Mouse (Mus musculus) MEL (cell line): ENCODE measurements around the gene Cxcr5. TPM values are rescaled to one million over a fixed set of nuclear protein-coding genes. Genes with fewer than 3 reads are reported as not detected.

Experiments used
- DNase-seq: peaks from one replicate; pipeline ENCODE4 v3.0.0; 2011; ENCODE audit warnings: low read depth, low spot score
- H3K27ac ChIP-seq: 2 replicates; pipeline ENCODE4 v1.5.1; 2012; ENCODE audit warnings: low read depth, mild to moderate bottlenecking, control low read depth, low read length, moderate library complexity; ENCODE audit not compliant: control insufficient read depth
- H3K27me3 ChIP-seq, 2 experiments: fragments of 150-350 bp in 1 of 2; sonication (generic) in 1 of 2; 2 replicates each; pipeline ENCODE4 v1.6.1; 2012; ENCODE audit warnings: low read length in 2 of 2, mild to moderate bottlenecking in 2 of 2, improper control_type of control experiment in 1 of 2, moderate library complexity in 1 of 2; ENCODE audit not compliant: insufficient read depth in 2 of 2, control insufficient read depth in 1 of 2
- H3K36me3 ChIP-seq, 2 experiments: 2 replicates each; pipeline ENCODE4 v1.6.1; 2012 to 2014; ENCODE audit warnings: low read length in 2 of 2, improper control_type of control experiment in 1 of 2, inconsistent platforms in 1 of 2, mild to moderate bottlenecking in 1 of 2; ENCODE audit not compliant: insufficient read depth in 2 of 2, control insufficient read depth in 1 of 2
- H3K4me1 ChIP-seq, 2 experiments: fragments of 150-350 bp in 1 of 2; sonication (generic) in 1 of 2; 2 replicates each; pipeline ENCODE4 v1.6.1; 2012; ENCODE audit warnings: low read length in 2 of 2, improper control_type of control experiment in 1 of 2, mild to moderate bottlenecking in 1 of 2; ENCODE audit not compliant: insufficient read depth in 2 of 2, control insufficient read depth in 1 of 2
- H3K4me3 ChIP-seq, 2 experiments: fragments of 150-350 bp in 1 of 2; sonication (generic) in 1 of 2; 2 replicates each; pipeline ENCODE4 v1.5.1; 2012; ENCODE audit warnings: low read depth in 2 of 2, low read length in 2 of 2, mild to moderate bottlenecking in 2 of 2, moderate library complexity in 2 of 2, control low read depth in 1 of 2, improper control_type of control experiment in 1 of 2; ENCODE audit not compliant: control insufficient read depth in 1 of 2, insufficient read depth in 1 of 2
- H3K79me2 ChIP-seq: 2 replicates; pipeline ENCODE4 v1.6.1; 2012; ENCODE audit warnings: mild to moderate bottlenecking, low read length, moderate library complexity; ENCODE audit not compliant: control insufficient read depth, poor library complexity, insufficient read depth
- H3K9ac ChIP-seq: 2 replicates; pipeline ENCODE4 v1.6.1; 2012; ENCODE audit warnings: low read depth, mild to moderate bottlenecking, control low read depth, low read length, moderate library complexity; ENCODE audit not compliant: control insufficient read depth, poor library complexity, severe bottlenecking
- H3K9me3 ChIP-seq: fragments of 150-350 bp; sonication (generic); replicated peaks from 2 replicates; pipeline ENCODE4 v1.6.1; 2012; ENCODE audit warnings: mild to moderate bottlenecking, low read length, improper control_type of control experiment, moderate library complexity; ENCODE audit not compliant: insufficient read depth
- BHLHE40 ChIP-seq: IDR thresholded peaks from 2 replicates; pipeline ENCODE4 v1.6.1; 2012; ENCODE audit warnings: low read depth, mild to moderate bottlenecking, inconsistent platforms, low read length, improper control_type of control experiment, borderline replicate concordance
- CHD1 ChIP-seq: IDR thresholded peaks from 2 replicates; pipeline ENCODE4 v1.6.1; 2012; ENCODE audit warnings: low read depth, mild to moderate bottlenecking, inconsistent platforms, low read length, improper control_type of control experiment
- EP300 ChIP-seq, 2 experiments: IDR thresholded peaks; 2 replicates each; pipeline ENCODE4 v1.6.1; 2011; ENCODE audit warnings: improper control_type of control experiment in 2 of 2, low read length in 2 of 2, low read depth in 1 of 2, mild to moderate bottlenecking in 1 of 2
- ETS1 ChIP-seq: IDR thresholded peaks from 2 replicates; pipeline ENCODE4 v1.6.1; 2012; ENCODE audit warnings: low read depth, mild to moderate bottlenecking, inconsistent platforms, low read length, improper control_type of control experiment, moderate library complexity
- GABPA ChIP-seq: IDR thresholded peaks from 2 replicates; pipeline ENCODE4 v1.6.1; 2012; ENCODE audit warnings: low read depth, mild to moderate bottlenecking, inconsistent platforms, low read length, improper control_type of control experiment, moderate library complexity
- HCFC1 ChIP-seq: IDR thresholded peaks from 2 replicates; pipeline ENCODE4 v1.6.1; 2012; ENCODE audit warnings: low read depth, mild to moderate bottlenecking, inconsistent platforms, low read length, improper control_type of control experiment, moderate library complexity
- JUND ChIP-seq: IDR thresholded peaks from 2 replicates; pipeline ENCODE4 v1.6.1; 2011; ENCODE audit warnings: low read depth, mild to moderate bottlenecking, improper control_type of control experiment, low read length
- KAT2A ChIP-seq: conservative IDR thresholded peaks from 2 replicates; pipeline ENCODE4 v1.6.1; 2012; ENCODE audit warnings: low read depth, low read length, improper control_type of control experiment, inconsistent platforms
- MAFK ChIP-seq: IDR thresholded peaks from 2 replicates; pipeline ENCODE4 v1.6.1; 2011; ENCODE audit warnings: low read depth, mild to moderate bottlenecking, low read length, improper control_type of control experiment, borderline replicate concordance
- MAX ChIP-seq: IDR thresholded peaks from 2 replicates; pipeline ENCODE4 v1.6.1; 2011; ENCODE audit warnings: low read length, improper control_type of control experiment
- MAZ ChIP-seq: IDR thresholded peaks from 2 replicates; pipeline ENCODE4 v1.6.1; 2012; ENCODE audit warnings: low read depth, mild to moderate bottlenecking, inconsistent platforms, low read length, improper control_type of control experiment
- MEF2A ChIP-seq: IDR thresholded peaks from 2 replicates; pipeline ENCODE4 v1.6.1; 2014; ENCODE audit warnings: low read depth, mild to moderate bottlenecking, inconsistent platforms, low read length, improper control_type of control experiment; ENCODE audit not compliant: poor library complexity, insufficient replicate concordance, severe bottlenecking; ENCODE audit errors: extremely low read depth
- MXI1 ChIP-seq: IDR thresholded peaks from 2 replicates; pipeline ENCODE4 v1.6.1; 2011; ENCODE audit warnings: mild to moderate bottlenecking, low read depth, low read length, improper control_type of control experiment
- MYB ChIP-seq: IDR thresholded peaks from 2 replicates; pipeline ENCODE4 v1.6.1; 2011; ENCODE audit warnings: mild to moderate bottlenecking, low read depth, low read length, improper control_type of control experiment
- MYC ChIP-seq: IDR thresholded peaks from 2 replicates; pipeline ENCODE4 v1.6.1; 2011; ENCODE audit warnings: low read depth, mild to moderate bottlenecking, low read length, improper control_type of control experiment, moderate library complexity
- POLR2AphosphoS2 ChIP-seq: IDR thresholded peaks from 2 replicates; pipeline ENCODE4 v1.6.1; 2011; ENCODE audit warnings: low read length, improper control_type of control experiment
- POLR2AphosphoS5 ChIP-seq: IDR thresholded peaks from 2 replicates; pipeline ENCODE4 v1.6.1; 2012; ENCODE audit warnings: low read depth, borderline replicate concordance, mild to moderate bottlenecking, inconsistent platforms, low read length, moderate library complexity, mixed read lengths
- RAD21 ChIP-seq: IDR thresholded peaks from 2 replicates; pipeline ENCODE4 v1.6.1; 2011; ENCODE audit warnings: mild to moderate bottlenecking, low read depth, low read length, improper control_type of control experiment
- RCOR1 ChIP-seq: IDR thresholded peaks from 2 replicates; pipeline ENCODE4 v1.6.1; 2012; ENCODE audit warnings: low read depth, mild to moderate bottlenecking, inconsistent platforms, low read length, improper control_type of control experiment
- SMC3 ChIP-seq: IDR thresholded peaks from 2 replicates; pipeline ENCODE4 v1.6.1; 2011; ENCODE audit warnings: low read depth, low read length, improper control_type of control experiment
- TAL1 ChIP-seq: IDR thresholded peaks from 2 replicates; pipeline ENCODE4 v1.6.1; 2012; ENCODE audit warnings: mild to moderate bottlenecking, inconsistent platforms, low read length, moderate library complexity, mixed read lengths
- USF1 ChIP-seq: IDR thresholded peaks from 2 replicates; pipeline ENCODE4 v1.6.1; 2014; ENCODE audit warnings: low read depth, mild to moderate bottlenecking, inconsistent platforms, low read length, improper control_type of control experiment, moderate library complexity
- USF2 ChIP-seq, 2 experiments: IDR thresholded peaks; 2 replicates each; pipeline ENCODE4 v1.6.1; 2011 to 2012; ENCODE audit warnings: improper control_type of control experiment in 2 of 2, low read length in 2 of 2, borderline replicate concordance in 1 of 2, inconsistent platforms in 1 of 2, low read depth in 1 of 2, mild to moderate bottlenecking in 1 of 2; ENCODE audit not compliant: insufficient read depth in 1 of 2
- ZC3H11A ChIP-seq: IDR thresholded peaks from 2 replicates; pipeline ENCODE4 v1.6.1; 2012; ENCODE audit warnings: low read depth, mild to moderate bottlenecking, inconsistent platforms, low read length, improper control_type of control experiment
- ZKSCAN1 ChIP-seq: IDR thresholded peaks from 2 replicates; pipeline ENCODE4 v1.6.1; 2012; ENCODE audit warnings: low read depth, mild to moderate bottlenecking, inconsistent platforms, low read length, improper control_type of control experiment, moderate library complexity
- ZMIZ1 ChIP-seq: IDR thresholded peaks from 2 replicates; pipeline ENCODE4 v1.6.1; 2012; ENCODE audit warnings: low read depth, mild to moderate bottlenecking, inconsistent platforms, low read length, improper control_type of control experiment, moderate library complexity
- ZNF384 ChIP-seq: IDR thresholded peaks from 2 replicates; pipeline ENCODE4 v1.6.1; 2012; ENCODE audit warnings: low read depth, mild to moderate bottlenecking, inconsistent platforms, low read length, improper control_type of control experiment
- polyA plus RNA-seq, 2 experiments: library from polyadenylated mRNA; stranded (reverse) in 1 of 2; unstranded in 1 of 2; fragments of >175 nt in 1 of 2; fragments of >200 nt in 1 of 2; gene quantifications; 2 replicates each; pipeline versions ENCODE4 v1.2.1 to v1.2.4; 2012; ENCODE audit warnings: low replicate concordance in 2 of 2, low read depth in 1 of 2; ENCODE audit not compliant: insufficient read length in 2 of 2, insufficient read depth in 1 of 2, missing spikeins in 1 of 2
- total RNA-seq: library from RNA; depleted of rRNA; stranded (reverse); fragments of 300-350 nt; gene quantifications from 2 replicates; pipeline ENCODE4 v1.2.3, GENCODE M21; 2012

Gene Cxcr5
- total and polyA plus RNA-seq, 3 experiments, result 0.18 TPM; not detected in 2

- H3K4me1 ChIP-seq, result no peaks in the 10 kb centered on the region
- H3K36me3 ChIP-seq, result no peaks in the 10 kb centered on the region
- H3K27me3 ChIP-seq, result peaks cover 33 to 35% of the 10 kb centered on the region in 2 experiments
- H3K79me2 ChIP-seq, result no peaks in the 10 kb centered on the region
- no peak for TF ChIP-seq RAD21
- no peak for TF ChIP-seq USF1
- no peak for TF ChIP-seq MXI1
- no peak for TF ChIP-seq JUND
- TF ChIP-seq HCFC1, result no peak
- TF ChIP-seq MAZ, result no peak
- TF ChIP-seq MAFK, result no peak
- TF ChIP-seq EP300 (IDR thresholded peaks at IDR 0.05; ENCODE audit: low read depth in 1 of 2, low read length in 2 of 2), result no peak
- no peak for TF ChIP-seq USF2 (IDR thresholded peaks at IDR 0.05; ENCODE audit: borderline replicate concordance in 1 of 2, insufficient read depth in 1 of 2, low read depth in 1 of 2, low read length in 2 of 2)
- TF ChIP-seq GABPA, result no peak
- TF ChIP-seq ZNF384, result no peak
- no peak for TF ChIP-seq MYB
- TF ChIP-seq ZKSCAN1, result no peak
- no peak for TF ChIP-seq ETS1
- TF ChIP-seq TAL1, result no peak
- no peak for TF ChIP-seq MEF2A
- no peak for TF ChIP-seq ZC3H11A
- no peak for TF ChIP-seq KAT2A
- no peak for TF ChIP-seq MYC
- no peak for TF ChIP-seq RCOR1
- TF ChIP-seq, all 39 proteins: peak for 0
- no peak overlapping the region for H3K27ac ChIP-seq
- H3K9me3 ChIP-seq, result no peaks in the 10 kb centered on the region
- H3K9ac ChIP-seq, result no peak overlapping the region
- no peak overlapping the region for H3K4me3 ChIP-seq
- no peak for DNase-seq
Observed at GRCm38 (mm10) chr9:44468800-44469199, 92.9 kb downstream of the Cxcr5 start.

DNA sequence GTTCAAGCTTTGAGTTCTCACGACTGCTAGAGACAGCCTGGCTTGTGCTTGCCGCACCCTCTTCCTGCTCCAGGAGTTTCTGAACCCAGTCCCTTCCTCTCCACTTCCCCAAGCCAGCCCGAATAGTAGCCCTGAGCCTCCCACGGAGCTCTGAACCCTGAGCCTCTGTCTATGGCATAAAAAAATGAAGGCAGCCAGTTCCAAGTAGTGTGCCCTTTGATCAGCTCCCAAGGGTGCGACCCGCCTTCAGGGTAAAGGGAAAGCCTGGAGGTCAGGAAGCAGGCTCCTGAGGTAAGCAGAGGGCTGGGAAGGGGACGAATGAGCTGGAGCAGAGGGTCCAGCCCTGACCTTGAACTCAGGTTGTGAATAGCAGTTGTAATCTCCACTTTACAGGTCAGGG is 93.5 kb downstream of the Cxcr5 start:
- Histone ChIP-seq H3K9me3 (no peaks in the 10 kb centered on the region), H3K79me2 (no peaks in the 10 kb centered on the region), H3K4me3 (no peak overlapping the region), H3K4me1 (no peaks in the 10 kb centered on the region), H3K36me3 (no peaks in the 10 kb centered on the region), H3K27me3 (peaks cover 33 to 35% of the 10 kb centered on the region in 2 experiments), H3K9ac (no peak overlapping the region), H3K27ac (no peak overlapping the region)
- no peak for DNase-seq
- TF ChIP-seq BHLHE40 (no peak), USF1 (no peak), POLR2AphosphoS2 (no peak), SMC3 (no peak), MYC (no peak), ZMIZ1 (no peak), HCFC1 (no peak), CHD1 (no peak), MAX (no peak), ZNF384 (no peak), POLR2AphosphoS5 (no peak), TAL1 (no peak), EP300 (IDR thresholded peaks at IDR 0.05; ENCODE audit: low read depth in 1 of 2, low read length in 2 of 2) (no peak)
